ENCODE assay signal across 19 mouse cellular contexts in the genomic region with DNA sequence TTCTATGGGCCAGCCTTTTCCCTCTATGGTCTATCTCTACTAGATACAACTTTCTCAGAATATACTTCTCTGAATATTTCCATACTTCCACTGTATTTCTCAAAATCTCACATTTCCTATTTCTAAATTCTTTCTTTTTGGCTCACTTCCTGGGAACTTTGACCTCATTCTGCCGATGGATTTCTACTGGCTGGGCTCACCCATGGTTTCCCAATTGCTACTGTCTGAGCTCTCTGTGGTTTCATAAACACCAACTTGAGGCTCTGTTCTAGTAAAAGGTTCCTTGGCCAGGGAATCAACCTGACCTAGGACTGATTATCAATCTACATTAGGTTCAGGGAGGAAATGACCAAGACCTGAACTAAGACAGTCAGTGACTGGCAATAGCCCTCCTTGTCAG. TPM values are rescaled to one million over a fixed set of nuclear protein-coding genes. Genes with fewer than 3 reads are reported as not detected.
DNase-seq lines count a peak whose midpoint lies in the region; ATAC-seq and TF ChIP-seq lines count a peak whose summit lies in the region.
"Had no signal": no experiment of that assay in that cellular context is flagged by ENCODE, and none has a peak within 500 bp of the region (broad histone marks: within the 10 kb centered on the region; RNA-seq: fewer than 3 reads in every experiment).

No protein-coding gene starts in this region.

- H3K4me2 ChIP-seq in lung, postnatal 0 days (replicated peaks; ENCODE audit: low read depth, low read length) = no peak overlapping the region
- H3K4me2 ChIP-seq in hindbrain, embryonic 16.5 days (ENCODE audit: low read length) = no peak overlapping the region
- H3K4me2 ChIP-seq: embryonic facial prominence, embryonic 12.5 days; forebrain, embryonic 15.5 days; heart, embryonic 12.5 days; hindbrain, embryonic 14.5 days had no signal

- H3K27me3 ChIP-seq in lung, postnatal 0 days (replicated peaks; ENCODE audit: insufficient read depth, low read length) = no peaks in the 10 kb centered on the region
- H3K27me3 ChIP-seq in hindbrain, embryonic 16.5 days (replicated peaks; ENCODE audit: control insufficient read depth, insufficient read depth, low read length) = no peaks in the 10 kb centered on the region
- H3K27me3 ChIP-seq: embryonic facial prominence, embryonic 12.5 days; heart, embryonic 12.5 days had no signal

- no peaks in the 10 kb centered on the region for H3K36me3 ChIP-seq in lung, postnatal 0 days (ENCODE audit: insufficient read depth, low read length)
- no peaks in the 10 kb centered on the region for H3K36me3 ChIP-seq in hindbrain, embryonic 16.5 days (ENCODE audit: control insufficient read depth, insufficient read depth, low read length)
- H3K36me3 ChIP-seq: embryonic facial prominence, embryonic 12.5 days; forebrain, embryonic 15.5 days; heart, embryonic 12.5 days had no signal

- ATAC-seq in lung, postnatal 0 days = no peak; the same call in 1 of the 2 replicates
- no peak for ATAC-seq in hindbrain, embryonic 16.5 days
- ATAC-seq: CD4-positive, CD25-positive, alpha-beta regulatory T cell, adult 4 months; forebrain, embryonic 15.5 days had no signal

- no peak overlapping the region for H3K9ac ChIP-seq in lung, postnatal 0 days (replicated peaks; ENCODE audit: low read depth)
- no peak overlapping the region for H3K9ac ChIP-seq in hindbrain, embryonic 16.5 days (ENCODE audit: low read depth, low read length)
- H3K9ac ChIP-seq: embryonic facial prominence, embryonic 12.5 days; forebrain, embryonic 15.5 days; heart, embryonic 12.5 days; hindbrain, embryonic 14.5 days had no signal

- no peak for TF ChIP-seq CTCF in lung, postnatal 0 days (IDR thresholded peaks at IDR 0.05)
- no peak for TF ChIP-seq CTCF in bone marrow macrophage, adult 2 months (IDR thresholded peaks at IDR 0.05; ENCODE audit: low read depth, low read length)

- DNase-seq in lung, postnatal 0 days (ENCODE audit: low spot score) = peak; percentile 63
- DNase-seq in lung, adult 18-20 months = no peak
- DNase-seq in lung, postnatal 25 days (ENCODE audit: low spot score) = peak; percentile 31
- DNase-seq in cerebellum, adult 11-12 months = no peak
- DNase-seq in right cerebral cortex, adult 18-20 months = no peak
- DNase-seq: adrenal gland, postnatal 14 days; B cell, adult 2 months; cerebellum, adult 8-10 months; cerebellum, postnatal 25 days; gastrocnemius, postnatal 36 days had no signal

- no peak for TF ChIP-seq POLR2A in bone marrow macrophage, adult 2 months (IDR thresholded peaks at IDR 0.05; ENCODE audit: borderline replicate concordance, low read depth, low read length)

- WGBS in lung, postnatal 0 days = 45% methylated on average over 1 of the region's 1 CpGs
- WGBS in hindbrain, embryonic 16.5 days = 75% methylated on average over 1 of the region's 1 CpGs

- no peak for TF ChIP-seq EP300 in lung, postnatal 0 days (IDR thresholded peaks at IDR 0.05)

- no peak overlapping the region for H3K27ac ChIP-seq in lung, postnatal 0 days (ENCODE audit: low read length)
- H3K27ac ChIP-seq in bone marrow macrophage, adult 2 months (ENCODE audit: insufficient read depth, low read depth, low read length) = peak overlapping the region; percentile 46
- no peak overlapping the region for H3K27ac ChIP-seq in hindbrain, embryonic 16.5 days (ENCODE audit: low read depth, low read length)
- H3K27ac ChIP-seq: embryonic facial prominence, embryonic 12.5 days; forebrain, embryonic 15.5 days; hindbrain, embryonic 10.5 days; hindbrain, embryonic 14.5 days had no signal

- H3K4me1 ChIP-seq in lung, postnatal 0 days (ENCODE audit: insufficient read depth, low read depth, low read length) = no peaks in the 10 kb centered on the region
- peaks cover 35% of the 10 kb centered on the region for H3K4me1 ChIP-seq in bone marrow macrophage, adult 2 months (ENCODE audit: control insufficient read depth, insufficient read depth, low read length)
- no peaks in the 10 kb centered on the region for H3K4me1 ChIP-seq in hindbrain, embryonic 16.5 days (ENCODE audit: control insufficient read depth, insufficient read depth, low read depth, low read length)
- H3K4me1 ChIP-seq: embryonic facial prominence, embryonic 12.5 days; heart, embryonic 12.5 days; hindbrain, embryonic 10.5 days had no signal

- no peak overlapping the region for H3K4me3 ChIP-seq in lung, postnatal 0 days (ENCODE audit: low read depth, low read length)
- no peak overlapping the region for H3K4me3 ChIP-seq in bone marrow macrophage, adult 2 months (ENCODE audit: insufficient read depth, low read length)
- no peak overlapping the region for H3K4me3 ChIP-seq in hindbrain, embryonic 16.5 days (ENCODE audit: low read length)
- H3K4me3 ChIP-seq: embryonic facial prominence, embryonic 12.5 days; forebrain, embryonic 15.5 days; heart, embryonic 12.5 days; hindbrain, embryonic 10.5 days had no signal

- H3K9me3 ChIP-seq in lung, postnatal 0 days (ENCODE audit: low read length) = no peaks in the 10 kb centered on the region
- no peaks in the 10 kb centered on the region for H3K9me3 ChIP-seq in hindbrain, embryonic 16.5 days (ENCODE audit: control insufficient read depth, low read length)
- H3K9me3 ChIP-seq: embryonic facial prominence, embryonic 12.5 days; forebrain, embryonic 15.5 days; heart, embryonic 12.5 days; hindbrain, embryonic 10.5 days had no signal

RNA-seq across cellular contexts. Expression of gene Cd302, which starts 5.2 kb away (rescaled TPM):
- polyA plus RNA-seq in lung, postnatal 0 days (2015; fragmentation: Nextera tagmentation; extraction: Ambion mirVana) = 74.9 and 87.1 TPM in 2 replicates
- 120 and 135 TPM in 2 replicates for polyA plus RNA-seq in bone marrow macrophage, adult 2 months (2012; ENCODE audit: insufficient read depth, insufficient read length, missing spikeins)
- polyA plus RNA-seq in hindbrain, embryonic 16.5 days (2015; fragmentation: Nextera tagmentation; extraction: Ambion mirVana) = 14.8 and 18.8 TPM in 2 replicates
- polyA plus RNA-seq: G1E had no signal

Comparison
In these comparisons a context has a peak if more than half of its experiments do, and no peak if none do; other contexts are left out.
1. DNase-seq: peak in lung, postnatal 0 days (single experiment) and lung, postnatal 25 days (single experiment); none in lung, adult 18-20 months (0 of 2), cerebellum, adult 11-12 months (single experiment) and right cerebral cortex, adult 18-20 months (single experiment).